21 mouse cellular contexts compared by ENCODE assay signal in the genomic region with DNA sequence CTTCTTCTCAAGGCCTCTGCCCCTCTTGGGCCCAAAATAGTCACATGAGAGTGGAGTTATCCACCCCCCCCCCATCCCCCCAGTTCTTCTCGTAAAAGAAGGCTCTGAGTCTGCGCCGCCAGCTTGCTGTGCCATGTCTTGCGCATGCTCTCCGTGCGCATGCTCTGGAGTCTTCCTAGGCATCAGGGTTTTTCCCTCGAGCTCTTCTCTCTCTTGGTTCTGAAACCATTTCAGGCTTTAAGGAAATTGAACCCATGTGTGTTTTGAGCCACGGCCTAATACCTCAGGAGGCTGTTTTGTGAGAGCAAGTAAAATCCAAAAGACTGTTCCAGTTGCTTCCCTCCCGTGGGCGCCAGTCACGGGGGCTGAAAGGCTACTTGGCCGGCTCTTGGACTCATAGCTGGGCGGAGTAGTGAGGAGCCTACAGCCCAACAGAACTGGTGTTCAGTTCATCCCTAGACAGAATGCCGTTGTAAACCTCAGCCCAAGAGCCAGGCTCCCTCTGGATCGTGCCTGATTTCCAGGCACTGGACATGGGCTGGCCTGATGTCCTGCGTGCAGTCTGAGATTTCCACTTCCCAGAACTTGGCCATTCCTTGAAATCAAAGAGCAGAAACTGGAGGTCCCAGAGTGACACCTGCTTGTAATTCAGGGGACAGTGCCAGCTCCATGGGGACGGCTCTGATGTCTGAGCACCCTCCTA. TPM values are rescaled to one million over a fixed set of nuclear protein-coding genes. Genes with fewer than 3 reads are reported as not detected.
DNase-seq lines count a peak whose midpoint lies in the region; ATAC-seq lines count a peak whose summit lies in the region.
"Had no signal": no experiment of that assay in that cellular context is flagged by ENCODE, and none has a peak within 500 bp of the region (broad histone marks: within the 10 kb centered on the region; RNA-seq: fewer than 3 reads in every experiment).

No protein-coding gene starts in this region.

- no peak overlapping the region for H3K4me2 ChIP-seq in hindbrain, embryonic 13.5 days
- H3K4me2 ChIP-seq: neural tube, embryonic 15.5 days had no signal

- H3K27me3 ChIP-seq in hindbrain, embryonic 10.5 days (ENCODE audit: insufficient read depth, poor library complexity, severe bottlenecking): peaks cover 27% of the 10 kb centered on the region
- H3K27me3 ChIP-seq in hindbrain, embryonic 13.5 days: peaks cover 22% of the 10 kb centered on the region
- H3K27me3 ChIP-seq: neural tube, embryonic 15.5 days had no signal

- H3K36me3 ChIP-seq in hindbrain, embryonic 10.5 days: no peaks in the 10 kb centered on the region
- no peaks in the 10 kb centered on the region for H3K36me3 ChIP-seq in hindbrain, embryonic 13.5 days
- H3K36me3 ChIP-seq: heart, embryonic 10.5 days; neural tube, embryonic 15.5 days had no signal

- peaks cover 45% of the 10 kb centered on the region for H3K4me1 ChIP-seq in hindbrain, embryonic 10.5 days (replicated peaks)
- H3K4me1 ChIP-seq in hindbrain, embryonic 13.5 days (replicated peaks): peaks cover 44% of the 10 kb centered on the region
- H3K4me1 ChIP-seq in brown adipose tissue, adult 24 weeks (ENCODE audit: control insufficient read depth, insufficient read depth, insufficient read length, low read length): no peaks in the 10 kb centered on the region

- DNase-seq in hindbrain, embryonic 10.5 days (ENCODE audit: low spot score): no peak
- peak; percentile 64 for DNase-seq in gastrocnemius, postnatal 25 days
- DNase-seq in ovary, postnatal 10 days (ENCODE audit: low spot score): no peak
- DNase-seq in natural killer cell, adult 2 months (ENCODE audit: low spot score in 2 of 2): no peak
- no peak for DNase-seq in cerebellum, adult 11 months
- DNase-seq: adrenal gland, adult 2 months; cerebellum, adult 2 months; left cerebral cortex, postnatal 4 days; lung, adult 18-20 months; retina, postnatal 1 day had no signal

- H3K27ac ChIP-seq in hindbrain, embryonic 10.5 days: peak overlapping the region; percentile 40; the same call in 1 of the 2 replicates
- no peak overlapping the region for H3K27ac ChIP-seq in hindbrain, embryonic 13.5 days
- peak overlapping the region; percentile 25; the same call in 1 of the 2 replicates for H3K27ac ChIP-seq in brown adipose tissue, adult 24 weeks (replicated peaks; ENCODE audit: low read depth, low read length)
- H3K27ac ChIP-seq: heart, embryonic 10.5 days; layer of hippocampus, adult 2 months; neural tube, embryonic 15.5 days had no signal

- 81% methylated on average over 17 of the region's 17 CpGs for WGBS in hindbrain, embryonic 10.5 days
- 84% methylated on average over 17 of the region's 17 CpGs for WGBS in hindbrain, embryonic 13.5 days

- no peak overlapping the region for H3K9ac ChIP-seq in hindbrain, embryonic 13.5 days
- H3K9ac ChIP-seq: neural tube, embryonic 15.5 days had no signal

- H3K4me3 ChIP-seq in hindbrain, embryonic 10.5 days: no peak overlapping the region
- no peak overlapping the region for H3K4me3 ChIP-seq in hindbrain, embryonic 13.5 days
- no peak overlapping the region for H3K4me3 ChIP-seq in brown adipose tissue, adult 24 weeks (ENCODE audit: insufficient read depth, low read depth, low read length)
- H3K4me3 ChIP-seq: heart, embryonic 10.5 days; layer of hippocampus, adult 2 months; neural tube, embryonic 15.5 days had no signal

- H3K9me3 ChIP-seq in hindbrain, embryonic 10.5 days: peaks cover 3% of the 10 kb centered on the region; the same call in 1 of the 2 replicates
- H3K9me3 ChIP-seq in hindbrain, embryonic 13.5 days: no peaks in the 10 kb centered on the region
- H3K9me3 ChIP-seq: heart, embryonic 10.5 days; neural tube, embryonic 15.5 days had no signal

- no peak for ATAC-seq in hindbrain, embryonic 13.5 days (ENCODE audit: low FRiP score)
- ATAC-seq: forebrain, embryonic 14.5 days; hindbrain, embryonic 16.5 days; intestine, postnatal 0 days had no signal

RNA-seq across cellular contexts. Expression of a gene that starts 56.2 kb away (rescaled TPM):
- not detected in 2 replicates for polyA plus RNA-seq in hindbrain, embryonic 10.5 days (2016; fragmentation: Nextera tagmentation; extraction: Ambion mirVana)
- not detected in 2 replicates for polyA plus RNA-seq in hindbrain, embryonic 13.5 days (2015; fragmentation: Nextera tagmentation; extraction: Ambion mirVana)
- polyA plus RNA-seq in brown adipose tissue, adult 24 weeks (2012; ENCODE audit: insufficient read depth, insufficient read length, missing spikeins): not detected in 2 replicates
- total RNA-seq in gastrocnemius, postnatal 25 days (2021): not detected
- total RNA-seq: adrenal gland, adult 2 months; heart, postnatal 25 days; left cerebral cortex, postnatal 4 days; MEL had no signal
- polyA plus RNA-seq: adrenal gland, adult 2 months; heart, embryonic 10.5 days; intestine, postnatal 0 days; kidney, embryonic 16.5 days had no signal
